Mouse (Mus musculus) lung, adult 2 months (tissue): ENCODE measurements around the gene Rora. TPM values are rescaled to one million over a fixed set of nuclear protein-coding genes. Genes with fewer than 3 reads are reported as not detected.

Experiments used
- DNase-seq: peaks from one replicate; pipeline ENCODE4 v3.0.0; 2022
- H3K4me1 ChIP-seq: fragments of 200-500 bp; 2 replicates; pipeline ENCODE4 v1.6.1; 2011; ENCODE audit warnings: low read length; ENCODE audit not compliant: control insufficient read depth, insufficient read depth
- H3K4me3 ChIP-seq: fragments of 200-500 bp; replicated peaks from 2 replicates; pipeline ENCODE3; 2011; ENCODE audit warnings: low read depth, mild to moderate bottlenecking, control low read depth, low read length; ENCODE audit errors: extremely low read depth
- CTCF ChIP-seq: fragments of 200-500 bp; IDR thresholded peaks from 2 replicates; pipeline ENCODE4 v1.5.1; 2011; ENCODE audit warnings: mild to moderate bottlenecking, low read length, control low read depth; ENCODE audit not compliant: insufficient read depth
- POLR2A ChIP-seq: fragments of 200-500 bp; IDR thresholded peaks from 2 replicates; pipeline ENCODE4 v1.6.1; 2011; ENCODE audit warnings: low read depth, mild to moderate bottlenecking, control low read depth, low read length, borderline replicate concordance; ENCODE audit errors: extremely low read depth
- WGBS: fragments of 180-500 bp; shearing (Covaris S2); methylation state at CpG from one replicate; pipeline ENCODE4 v1.1.7; 2018; 5-methylcytosine and 5-hydroxymethylcytosine counted together
- polyA plus RNA-seq: library from polyadenylated mRNA; depleted of rRNA; stranded (reverse); fragments of >200 nt; gene quantifications from 2 replicates; pipeline ENCODE4 v1.2.3, GENCODE M21; 2012

Rora gene
- polyA plus RNA-seq, 1 experiment, result 17.8 TPM

DNA sequence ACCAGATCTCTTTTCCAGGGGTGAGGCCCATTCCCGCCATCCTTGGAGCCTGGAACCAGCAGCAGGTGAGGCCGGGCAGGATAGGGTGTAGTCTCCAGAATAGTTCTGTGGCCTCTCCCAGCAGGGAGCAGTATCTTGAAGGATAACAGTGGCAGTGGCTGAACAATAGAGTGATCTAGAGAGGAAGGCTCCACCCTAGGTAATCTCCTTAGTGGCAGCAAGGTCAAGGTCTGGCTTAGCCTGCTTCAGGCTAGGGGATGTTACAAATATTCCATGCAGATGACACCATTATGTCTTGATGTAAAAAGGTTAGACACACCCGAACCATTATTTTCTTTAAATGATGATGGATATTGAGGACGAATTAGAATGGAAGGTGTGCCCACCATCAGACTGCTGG is 144.6 kb downstream of the Rora start:
- no peak overlapping the region for H3K4me3 ChIP-seq
- no peaks in the 10 kb centered on the region for H3K4me1 ChIP-seq
- WGBS, result 81% methylated on average over 4 of the region's 4 CpGs
- no peak for DNase-seq
- TF ChIP-seq CTCF (no peak), POLR2A (no peak)

DNA sequence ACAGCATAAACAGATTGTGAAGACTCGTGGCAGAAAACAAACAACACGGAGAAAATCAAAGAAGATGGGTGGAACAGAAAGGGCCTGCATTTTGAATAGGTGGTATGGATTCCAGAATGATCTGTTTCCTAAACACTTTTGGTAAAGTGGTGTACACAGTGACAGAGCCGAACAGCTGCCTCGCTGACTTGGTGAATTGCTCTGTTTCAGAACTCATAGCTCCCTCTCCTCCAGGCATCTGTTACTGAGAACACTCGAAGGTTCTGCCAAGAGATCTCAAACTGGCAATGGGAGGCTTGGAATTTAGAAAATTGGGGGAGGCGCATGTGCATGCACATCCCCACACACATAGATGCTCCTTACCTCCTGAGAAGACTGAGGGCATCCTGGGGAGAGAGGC is 145.5 kb downstream of the Rora start:
- no peak for DNase-seq
- Histone ChIP-seq H3K4me3 (no peak overlapping the region), H3K4me1 (no peaks in the 10 kb centered on the region)
- WGBS, result 80% methylated on average over 6 of the region's 6 CpGs
- TF ChIP-seq CTCF (no peak), POLR2A (no peak)

DNA sequence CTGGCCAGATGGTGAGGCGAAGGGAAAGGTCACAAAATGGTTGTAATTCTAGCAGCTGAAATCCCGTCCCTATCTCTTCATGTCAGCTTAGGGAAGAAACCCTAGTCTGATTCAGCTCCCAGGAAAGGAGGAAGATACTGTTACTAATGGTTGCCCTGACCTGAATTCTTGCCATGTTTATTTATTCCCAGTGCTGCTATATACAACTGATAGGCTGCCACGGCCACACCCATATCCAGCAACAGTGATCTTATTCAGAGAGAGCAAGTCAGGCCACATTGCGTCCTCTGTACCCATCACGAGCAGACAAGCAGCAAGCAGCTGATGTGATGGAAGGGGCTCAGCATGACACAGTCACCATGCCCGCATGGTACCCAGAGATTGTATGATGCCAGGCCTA is 150.6 kb downstream of the Rora start:
- TF ChIP-seq POLR2A (no peak), CTCF (no peak)
- DNase-seq, result no peak
- 61% methylated on average over 6 of the region's 6 CpGs for WGBS

DNA sequence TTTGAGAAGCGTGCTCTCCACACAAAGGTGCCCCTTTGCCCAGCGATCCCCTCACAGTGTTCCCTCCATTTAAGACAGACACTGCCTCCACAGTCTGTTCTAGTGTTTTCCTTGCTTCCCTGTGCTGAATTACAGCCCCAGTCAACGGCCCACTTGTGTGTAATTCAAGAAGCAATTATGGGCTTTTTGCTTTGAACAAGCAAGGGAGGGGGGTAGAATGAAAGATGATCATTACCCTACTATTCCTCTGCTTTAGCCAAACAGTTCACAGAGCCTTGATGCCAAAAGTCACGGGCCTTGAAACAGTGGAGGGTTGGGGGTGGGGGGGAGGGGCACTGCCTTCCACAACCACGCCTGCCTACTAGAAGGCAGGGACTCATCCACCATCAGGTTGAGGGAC is 152.2 kb downstream of the Rora start:
- no peaks in the 10 kb centered on the region for H3K4me1 ChIP-seq
- DNase-seq, result no peak
- WGBS, result 67% methylated on average over 5 of the region's 5 CpGs
- no peak for TF ChIP-seq CTCF
- TF ChIP-seq POLR2A, result no peak
- no peak overlapping the region for H3K4me3 ChIP-seq

More for the DNA sequence above, 150.6 kb downstream of the Rora start:
- H3K4me1 ChIP-seq, result no peaks in the 10 kb centered on the region
- no peak overlapping the region for H3K4me3 ChIP-seq

DNA sequence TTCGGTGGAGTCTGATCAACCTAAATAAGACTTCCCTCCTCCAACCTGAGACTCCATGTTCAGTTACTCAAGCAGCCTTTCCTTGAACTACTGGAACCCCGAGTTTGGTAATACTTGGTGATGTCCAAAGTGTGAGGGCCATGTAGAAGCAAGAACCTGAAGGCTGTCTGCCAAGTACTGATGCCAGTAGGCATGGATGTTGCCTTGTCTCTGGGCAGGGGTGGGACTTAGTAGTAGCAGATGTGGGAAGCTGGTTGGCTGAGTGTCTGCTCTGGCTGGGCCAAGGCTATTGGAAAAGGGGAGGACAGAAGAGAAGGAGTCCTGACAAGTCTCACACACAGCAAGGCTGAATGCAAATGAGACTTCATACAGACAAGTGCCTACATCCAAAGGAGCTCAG is 154.1 kb downstream of the Rora start:
- DNase-seq, result no peak
- Histone ChIP-seq H3K4me3 (no peak overlapping the region), H3K4me1 (no peaks in the 10 kb centered on the region)
- TF ChIP-seq CTCF, result no peak
- TF ChIP-seq POLR2A, result no peak
- 80% methylated on average over 2 of the region's 2 CpGs for WGBS

DNA sequence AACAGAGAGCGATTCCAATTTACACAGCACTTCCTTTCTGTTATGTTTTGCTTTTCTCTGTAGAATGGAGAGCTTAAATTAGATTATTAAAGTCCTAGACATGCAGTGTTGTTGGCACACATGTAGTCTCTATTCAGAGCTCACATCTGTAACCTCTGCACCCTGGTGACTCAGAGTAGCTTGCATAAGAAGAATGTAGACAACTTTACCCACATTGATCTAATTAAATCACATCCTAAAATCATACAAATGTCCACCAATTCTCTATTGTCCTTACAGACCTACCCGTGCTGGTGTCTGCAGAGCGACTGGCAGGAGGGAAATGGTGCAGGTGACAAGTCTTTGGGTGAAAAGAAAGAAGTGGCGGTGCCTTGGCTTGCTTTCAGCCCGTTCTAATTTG is 155.9 kb downstream of the Rora start:
- H3K4me3 ChIP-seq, result no peak overlapping the region
- peaks cover 7% of the 10 kb centered on the region for H3K4me1 ChIP-seq
- 53% methylated on average over 5 of the region's 5 CpGs for WGBS
- no peak for DNase-seq
- TF ChIP-seq POLR2A, result no peak
- no peak for TF ChIP-seq CTCF

DNA sequence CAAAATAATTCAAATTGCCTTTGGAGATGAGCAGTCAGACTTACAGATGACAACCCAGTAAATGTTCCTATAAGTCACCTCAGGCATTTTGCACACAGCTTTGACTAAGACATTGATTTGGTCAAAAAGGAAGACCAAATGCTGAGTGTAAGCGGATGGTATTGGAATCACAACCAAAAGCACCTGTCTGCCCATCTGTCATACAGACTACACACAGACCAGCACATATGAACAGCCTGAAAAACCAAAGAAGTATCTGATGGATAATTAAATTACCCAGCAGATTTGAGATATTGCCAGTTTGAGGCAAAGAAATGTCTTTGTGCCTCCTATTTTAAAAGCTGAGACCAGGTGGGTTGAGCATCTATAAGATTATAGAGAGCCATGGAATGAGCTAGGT is 161.1 kb downstream of the Rora start:
- TF ChIP-seq POLR2A (no peak), CTCF (no peak)
- WGBS, result 94% methylated on average over 1 of the region's 1 CpGs
- Histone ChIP-seq H3K4me3 (no peak overlapping the region), H3K4me1 (peaks cover 7% of the 10 kb centered on the region)
- DNase-seq, result no peak

DNA sequence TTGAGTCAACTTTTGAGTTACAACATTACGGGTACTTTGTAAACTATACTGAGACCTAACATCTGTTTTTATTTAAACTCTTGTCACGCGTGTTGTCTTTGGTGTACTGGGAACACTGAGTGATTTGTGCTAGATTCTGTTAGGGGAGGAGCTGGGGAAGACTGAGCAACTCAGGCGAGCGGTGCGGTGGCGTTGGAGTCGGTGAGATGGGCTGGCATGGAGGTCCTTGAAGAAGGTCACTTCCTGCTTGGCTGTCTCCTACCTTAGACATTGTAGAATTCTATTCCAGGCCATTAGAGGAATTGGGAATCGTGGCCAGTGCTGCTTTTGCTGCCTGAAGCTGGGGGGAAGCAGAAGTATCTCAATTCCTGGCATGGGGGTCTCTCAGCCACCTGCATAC is 162.3 kb downstream of the Rora start:
- 93% methylated on average over 9 of the region's 9 CpGs for WGBS
- TF ChIP-seq POLR2A, result no peak
- H3K4me1 ChIP-seq, result peaks cover 7% of the 10 kb centered on the region
- DNase-seq, result no peak
- no peak overlapping the region for H3K4me3 ChIP-seq

DNA sequence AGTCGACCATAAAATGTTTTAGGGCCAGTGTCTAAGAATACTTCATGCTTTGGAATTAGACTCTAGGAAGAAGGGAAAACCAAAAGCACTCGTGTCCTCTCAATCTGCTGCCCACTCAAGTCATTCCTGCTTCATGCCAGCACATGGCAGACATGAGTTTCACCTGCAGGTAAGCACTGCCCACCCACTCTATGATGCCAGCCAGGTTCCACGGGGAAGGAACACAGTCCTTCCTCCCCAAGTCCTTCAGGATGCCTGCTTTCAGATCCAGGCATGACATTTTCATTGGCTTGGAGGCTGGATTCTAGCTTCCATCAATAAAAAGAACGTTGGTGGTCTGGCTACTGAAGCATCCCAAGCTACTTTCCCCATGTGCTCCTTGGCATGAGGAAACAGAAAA is 166.4 kb downstream of the Rora start:
- no peaks in the 10 kb centered on the region for H3K4me1 ChIP-seq
- no peak for DNase-seq
- 75% methylated on average over 4 of the region's 4 CpGs for WGBS
- H3K4me3 ChIP-seq, result no peak overlapping the region
- no peak for TF ChIP-seq POLR2A
- no peak for TF ChIP-seq CTCF

DNA sequence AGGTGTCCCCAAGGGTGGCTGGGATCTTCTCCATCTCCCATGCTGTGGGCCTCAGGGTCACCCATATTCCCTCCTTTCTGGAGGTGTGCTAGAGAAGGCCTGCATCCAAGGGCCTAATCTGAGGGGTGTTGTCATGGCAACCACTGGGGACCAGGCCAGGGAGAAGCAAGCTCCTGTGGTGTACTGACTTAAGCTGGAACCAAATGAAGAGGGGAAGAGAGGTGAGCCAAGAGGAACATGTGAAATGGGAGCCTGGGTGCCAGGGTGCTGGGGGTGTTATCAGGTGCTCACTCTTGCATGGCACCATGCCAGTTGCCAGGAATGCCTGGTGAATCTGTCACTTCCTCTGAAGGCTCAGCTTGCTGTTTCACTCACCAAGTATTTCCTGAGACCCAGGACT is 166.9 kb downstream of the Rora start:
- DNase-seq, result no peak

DNA sequence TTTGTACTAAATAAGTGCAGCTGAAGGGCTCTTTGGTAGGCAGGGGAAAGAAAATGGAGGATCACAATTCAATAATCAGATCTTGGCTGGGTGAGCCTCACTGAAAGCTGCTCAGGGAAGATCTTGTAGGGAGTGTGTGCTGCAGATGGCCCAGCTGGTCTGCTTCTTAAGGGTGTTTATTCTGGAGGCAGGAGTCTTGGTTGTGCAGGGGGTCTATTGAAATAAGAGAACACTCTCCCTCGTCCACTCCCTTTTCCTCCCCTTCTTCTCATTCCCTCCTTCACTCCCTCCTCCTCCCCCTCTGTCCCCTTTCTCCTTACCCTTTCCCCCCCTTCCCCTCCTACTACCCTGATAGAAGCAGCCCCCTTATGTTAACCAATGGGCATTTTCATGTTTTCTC is 167.8 kb downstream of the Rora start:
- no peak for DNase-seq
- H3K4me3 ChIP-seq, result no peak overlapping the region
- no peaks in the 10 kb centered on the region; the same call in 1 of the 2 replicates for H3K4me1 ChIP-seq
- 77% methylated on average over 1 of the region's 1 CpGs for WGBS
- TF ChIP-seq CTCF (no peak), POLR2A (no peak)

More for the DNA sequence above, 166.9 kb downstream of the Rora start:
- Histone ChIP-seq H3K4me1 (no peaks in the 10 kb centered on the region), H3K4me3 (no peak overlapping the region)
- no peak for TF ChIP-seq POLR2A
- TF ChIP-seq CTCF, result no peak
